Mouse (Mus musculus) kidney, adult 18-20 months (tissue): ENCODE results near the gene Uap1.
"Not testable (repeated sequence)": the region's sequence is repeated elsewhere in the genome, so short reads cannot be mapped to it uniquely, and the experiment has no call there.

ENCODE experiments used
- DNase-seq: peaks from one replicate; pipeline ENCODE4 v3.0.0; 2021

Gene Uap1

DNA sequence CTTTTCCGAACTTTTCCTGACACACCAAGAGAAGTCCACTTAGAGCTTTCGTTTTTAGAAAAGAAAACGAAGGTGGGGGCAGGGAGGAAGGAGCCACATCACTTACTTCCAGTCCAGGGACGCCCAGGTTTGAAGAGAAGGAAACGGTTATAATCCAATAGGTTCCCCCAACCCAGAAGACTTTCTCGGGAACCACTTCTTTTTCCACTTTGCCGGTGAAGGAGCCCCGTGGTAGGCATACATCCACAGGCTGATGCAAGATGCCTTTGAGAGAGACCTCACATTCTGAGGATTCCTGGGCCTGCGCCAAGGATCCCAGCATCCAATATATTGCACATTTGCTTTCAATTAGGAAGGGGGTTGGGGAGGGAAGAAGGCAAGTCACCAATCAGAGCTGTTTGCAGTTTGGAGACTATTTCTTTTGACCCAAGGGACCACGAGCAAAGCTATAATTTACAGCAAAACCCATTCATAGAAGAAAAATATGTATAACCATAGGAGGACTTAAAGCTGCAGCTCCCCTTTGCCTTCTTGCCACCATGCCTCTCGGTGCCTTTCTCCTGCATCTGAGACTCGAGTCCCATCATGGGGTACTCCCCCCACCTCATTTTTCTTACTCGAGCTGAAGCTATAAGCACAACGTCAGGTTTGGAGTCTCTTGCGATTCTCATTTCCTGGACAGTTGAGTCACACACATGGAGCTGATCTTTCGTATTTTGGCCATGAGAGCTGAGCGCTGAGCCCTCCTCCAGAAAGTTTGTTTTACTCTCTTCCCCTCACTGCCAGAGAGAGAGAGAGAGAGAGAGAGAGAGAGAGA is 64.0 kb downstream of the Uap1 start, which contains the start of gene Ddr2:
TSS of gene Ddr2 (minus strand) at position 247 of the 817 bp plus-strand sequence.
- DNase-seq: peak; percentile 25

DNA sequence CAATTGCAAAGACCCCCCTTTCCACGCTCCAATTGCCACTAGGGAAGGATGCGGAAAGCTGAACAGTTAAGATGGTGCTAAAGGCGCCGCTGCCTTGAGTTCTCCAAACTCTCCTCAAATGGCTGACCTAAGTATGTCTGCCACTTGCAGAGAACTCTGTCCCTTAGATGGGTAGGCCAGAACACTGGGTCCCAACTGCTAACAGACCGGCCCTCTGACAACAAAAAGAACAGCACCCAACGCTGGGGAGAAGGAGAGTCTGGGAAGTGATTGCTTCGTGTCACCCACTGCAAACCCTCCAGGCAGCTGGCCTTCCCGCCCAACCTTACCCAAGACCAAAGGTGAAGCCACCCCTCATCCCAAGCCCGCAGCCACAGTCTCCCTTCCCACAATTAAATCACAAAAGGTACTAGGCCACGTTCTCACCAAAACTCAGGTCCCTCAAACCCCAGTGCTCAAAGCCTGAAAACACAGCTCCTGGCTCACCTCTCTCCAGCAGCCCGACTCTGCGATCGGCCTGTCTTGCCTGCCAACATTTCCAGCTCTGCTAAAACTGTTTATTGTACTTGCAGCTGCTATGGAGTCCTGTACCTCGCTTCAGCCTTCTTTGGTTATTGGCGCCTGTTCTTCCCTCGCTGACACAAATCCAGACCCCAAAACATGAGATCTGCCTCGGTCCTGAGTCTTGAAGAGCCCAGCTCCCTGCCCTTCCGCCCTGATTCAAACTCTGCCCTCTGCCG is 64.8 kb downstream of the Uap1 start:
- peak; percentile 10 for DNase-seq

DNA sequence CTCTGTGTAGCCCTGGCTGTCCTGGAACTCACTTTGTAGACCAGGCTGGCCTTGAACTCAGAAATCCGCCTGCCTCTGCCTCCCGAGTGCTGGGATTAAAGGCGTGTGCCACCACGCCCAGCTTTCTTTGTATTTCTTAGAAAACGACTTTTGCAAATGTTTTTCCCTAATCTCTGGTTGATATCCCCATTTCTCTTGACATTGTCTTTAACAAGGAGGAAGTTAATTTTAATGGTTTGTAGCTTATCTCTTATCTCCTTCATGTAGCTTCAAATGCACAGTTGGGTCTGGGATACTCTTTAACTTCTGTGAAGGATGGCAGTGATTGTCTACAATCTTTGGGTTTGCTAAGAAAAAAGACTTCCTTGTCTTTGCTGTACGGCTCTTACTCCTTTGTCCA is 71.9 kb downstream of the Uap1 start:
- DNase-seq: not testable (repeated sequence)
